Mouse (Mus musculus) intestine, embryonic 15.5 days (tissue): ENCODE results near the gene Pithd1. TPM values are rescaled to one million over a fixed set of nuclear protein-coding genes. Genes with fewer than 3 reads are reported as not detected.

Experiments used
- ATAC-seq: fragments of 200-750 bp; cut with Nextera tagmentation; 2 replicates; pipeline ENCODE4 v1.8.0; 2017; ENCODE audit warnings: moderate TSS enrichment, moderate library complexity
- H3K27ac ChIP-seq: fragments of 300-500 bp; sonication (generic); 2 replicates; pipeline ENCODE4 v1.5.1; 2015; ENCODE audit warnings: mild to moderate bottlenecking, inconsistent platforms
- H3K27me3 ChIP-seq: fragments of 300-500 bp; sonication (generic); replicated peaks from 2 replicates; pipeline ENCODE4 v1.6.1; 2015; ENCODE audit warnings: inconsistent platforms
- H3K36me3 ChIP-seq: fragments of 300-500 bp; sonication (generic); 2 replicates; pipeline ENCODE4 v1.6.1; 2015; ENCODE audit warnings: inconsistent platforms
- H3K4me1 ChIP-seq: fragments of 300-500 bp; sonication (generic); replicated peaks from 2 replicates; pipeline ENCODE4 v1.6.1; 2015; ENCODE audit warnings: inconsistent platforms
- H3K4me2 ChIP-seq: fragments of 300-500 bp; sonication (generic); replicated peaks from 2 replicates; pipeline ENCODE4 v1.6.1; 2015; ENCODE audit warnings: mild to moderate bottlenecking, inconsistent platforms
- H3K4me3 ChIP-seq: fragments of 300-500 bp; sonication (generic); replicated peaks from 2 replicates; pipeline ENCODE4 v1.5.1; 2015; ENCODE audit warnings: inconsistent platforms
- H3K9ac ChIP-seq: fragments of 300-500 bp; sonication (generic); 2 replicates; pipeline ENCODE4 v1.6.1; 2015; ENCODE audit warnings: inconsistent platforms
- H3K9me3 ChIP-seq: fragments of 300-500 bp; sonication (generic); 2 replicates; pipeline ENCODE4 v1.6.1; 2016; ENCODE audit warnings: inconsistent platforms
- WGBS: fragments of 180-500 bp; shearing (Covaris S2); methylation state at CpG from one replicate; pipeline ENCODE4 v1.1.7; 2015; 5-methylcytosine and 5-hydroxymethylcytosine counted together
- polyA plus RNA-seq: library from polyadenylated mRNA; unstranded; fragments of >200 nt; fragmentation: Nextera tagmentation; extraction: Ambion mirVana; gene quantifications from 2 replicates; pipeline ENCODE4 v1.2.1, GENCODE M21; 2015

The Pithd1 gene
- polyA plus RNA-seq, 1 experiment from 2014 or later = 51.6 TPM

- ATAC-seq = no peak
- Histone ChIP-seq H3K4me2 (no peak overlapping the region), H3K9ac (no peak overlapping the region), H3K9me3 (no peaks in the 10 kb centered on the region), H3K4me1 (peaks cover 25% of the 10 kb centered on the region), H3K27me3 (no peaks in the 10 kb centered on the region), H3K27ac (no peak overlapping the region), H3K4me3 (no peak overlapping the region), H3K36me3 (peaks cover 37% of the 10 kb centered on the region)
- WGBS = 92% methylated on average over 16 of the region's 16 CpGs
Measured at GRCm38 (mm10) chr4:135966283-135966682, 20.8 kb downstream of the Pithd1 start.

DNA sequence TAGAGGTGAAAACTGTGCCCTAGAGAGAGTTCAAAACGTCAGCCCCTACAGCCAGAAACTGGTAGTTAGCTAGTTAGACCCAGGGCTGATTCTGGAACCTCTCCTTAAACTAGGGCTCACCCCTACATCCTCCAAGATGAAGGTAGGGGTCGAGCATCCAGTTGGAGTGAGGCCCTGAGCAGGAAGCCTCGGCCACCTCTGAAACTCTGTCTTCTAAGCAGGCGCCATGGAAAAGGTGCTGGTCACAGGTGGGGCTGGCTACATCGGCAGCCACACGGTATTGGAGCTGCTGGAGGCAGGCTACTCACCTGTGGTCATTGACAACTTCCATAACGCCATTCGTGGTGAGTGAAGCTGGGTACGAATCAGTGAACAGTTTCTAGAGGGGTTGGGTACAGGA lies 22.0 kb downstream of the Pithd1 start:
- peak overlapping the region; percentile 84; the same call in 1 of the 2 replicates for H3K9ac ChIP-seq
- no peak for ATAC-seq
- WGBS = 83% methylated on average over 9 of the region's 9 CpGs

GRCm38 (mm10) chr4:135964426-135964825 lies 22.6 kb downstream of the Pithd1 start:
- Histone ChIP-seq H3K9ac (peak overlapping the region; percentile 84), H3K4me2 (peak overlapping the region; percentile 90), H3K9me3 (no peaks in the 10 kb centered on the region), H3K36me3 (peaks cover 36% of the 10 kb centered on the region), H3K27ac (peak overlapping the region; percentile 86), H3K27me3 (no peaks in the 10 kb centered on the region), H3K4me1 (peaks cover 17% of the 10 kb centered on the region), H3K4me3 (peak overlapping the region; percentile 78)
- peak; percentile 58 for ATAC-seq
- 3% methylated on average over 12 of the region's 12 CpGs for WGBS

More for the DNA sequence above, 22.0 kb downstream of the Pithd1 start:
- peak overlapping the region; percentile 78; the same call in 1 of the 2 replicates for H3K4me3 ChIP-seq
- peaks cover 17% of the 10 kb centered on the region for H3K4me1 ChIP-seq
- H3K4me2 ChIP-seq = peak overlapping the region; percentile 90
- H3K36me3 ChIP-seq = peaks cover 37% of the 10 kb centered on the region
- H3K27me3 ChIP-seq = no peaks in the 10 kb centered on the region
- peak overlapping the region; percentile 86 for H3K27ac ChIP-seq
- no peaks in the 10 kb centered on the region for H3K9me3 ChIP-seq

- Histone ChIP-seq H3K4me2 (peak within 1 kb of the TSS; percentile 90), H3K27me3 (no peaks in the 10 kb centered on the region), H3K9ac (peak within 1 kb of the TSS; percentile 84), H3K36me3 (peaks cover 32% of the 10 kb centered on the region), H3K9me3 (no peaks in the 10 kb centered on the region), H3K27ac (peak within 1 kb of the TSS; percentile 88), H3K4me3 (peak within 1 kb of the TSS; percentile 78), H3K4me1 (peaks cover 18% of the 10 kb centered on the region)
- ATAC-seq = peak; percentile 91
- under 1% methylated on average over 56 of the region's 56 CpGs for WGBS
Measured at GRCm38 (mm10) chr4:135963457-135964193, 23.4 kb downstream of the Pithd1 start, which contains the start of gene Gale. TSS of gene Gale (plus strand) at chr4:135963727.

- Histone ChIP-seq H3K27me3 (no peaks in the 10 kb centered on the region), H3K4me2 (peak overlapping the region; percentile 90), H3K4me3 (peak overlapping the region; percentile 78), H3K9ac (peak overlapping the region; percentile 78), H3K36me3 (peaks cover 26% of the 10 kb centered on the region), H3K27ac (peak overlapping the region; percentile 88), H3K9me3 (no peaks in the 10 kb centered on the region), H3K4me1 (peaks cover 20% of the 10 kb centered on the region)
- 7% methylated on average over 15 of the region's 15 CpGs for WGBS
- 0 out of 2 replicates have a peak, but pooled peaks have one; percentile 1 for ATAC-seq
Measured at GRCm38 (mm10) chr4:135962946-135963345, 24.1 kb downstream of the Pithd1 start.

GRCm38 (mm10) chr4:135962198-135962597 lies 24.9 kb downstream of the Pithd1 start:
- H3K9ac ChIP-seq = no peak overlapping the region
- no peaks in the 10 kb centered on the region for H3K27me3 ChIP-seq
- H3K36me3 ChIP-seq = peaks cover 19% of the 10 kb centered on the region
- H3K4me1 ChIP-seq = peaks cover 20% of the 10 kb centered on the region
- no peak overlapping the region for H3K4me3 ChIP-seq
- H3K27ac ChIP-seq = no peak overlapping the region
- no peaks in the 10 kb centered on the region for H3K9me3 ChIP-seq
- no peak for ATAC-seq
- H3K4me2 ChIP-seq = no peak overlapping the region
- WGBS = 89% methylated on average over 7 of the region's 7 CpGs

DNA sequence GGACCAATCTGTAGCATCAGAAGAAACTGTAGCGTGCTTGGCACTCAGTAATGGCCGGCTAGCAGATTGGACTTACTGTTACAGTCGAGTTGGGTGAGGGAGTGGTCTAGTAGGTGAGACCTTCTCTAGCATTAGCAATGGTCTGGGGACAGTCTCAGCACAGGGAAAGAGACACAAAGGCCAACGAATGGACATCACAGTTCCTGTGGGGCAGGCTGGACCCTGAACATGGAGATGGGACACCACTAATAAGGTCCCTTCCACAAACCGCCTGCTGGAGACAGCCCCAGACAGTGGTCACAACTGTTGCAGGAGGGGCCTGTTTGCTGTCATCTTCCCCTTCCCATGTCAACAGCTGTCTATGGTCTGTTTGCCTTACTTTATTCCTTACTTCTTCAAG lies 25.4 kb downstream of the Pithd1 start:
- ATAC-seq = no peak
- no peak overlapping the region for H3K9ac ChIP-seq
- no peak overlapping the region for H3K4me2 ChIP-seq
- H3K4me3 ChIP-seq = no peak overlapping the region
- H3K36me3 ChIP-seq = peaks cover 17% of the 10 kb centered on the region
- WGBS = 87% methylated on average over 5 of the region's 5 CpGs
- no peaks in the 10 kb centered on the region for H3K9me3 ChIP-seq
- peaks cover 20% of the 10 kb centered on the region for H3K4me1 ChIP-seq
- H3K27me3 ChIP-seq = no peaks in the 10 kb centered on the region
- H3K27ac ChIP-seq = no peak overlapping the region

- Histone ChIP-seq H3K4me3 (no peak overlapping the region), H3K4me2 (no peak overlapping the region), H3K36me3 (peaks cover 16% of the 10 kb centered on the region), H3K27me3 (no peaks in the 10 kb centered on the region), H3K4me1 (peaks cover 20% of the 10 kb centered on the region), H3K9me3 (no peaks in the 10 kb centered on the region), H3K9ac (no peak overlapping the region), H3K27ac (no peak overlapping the region)
- whole genome bisulfite sequencing = 29% methylated on average over 5 of the region's 5 CpGs
- ATAC-seq = no peak
Measured at GRCm38 (mm10) chr4:135960717-135961116, 26.3 kb downstream of the Pithd1 start.

DNA sequence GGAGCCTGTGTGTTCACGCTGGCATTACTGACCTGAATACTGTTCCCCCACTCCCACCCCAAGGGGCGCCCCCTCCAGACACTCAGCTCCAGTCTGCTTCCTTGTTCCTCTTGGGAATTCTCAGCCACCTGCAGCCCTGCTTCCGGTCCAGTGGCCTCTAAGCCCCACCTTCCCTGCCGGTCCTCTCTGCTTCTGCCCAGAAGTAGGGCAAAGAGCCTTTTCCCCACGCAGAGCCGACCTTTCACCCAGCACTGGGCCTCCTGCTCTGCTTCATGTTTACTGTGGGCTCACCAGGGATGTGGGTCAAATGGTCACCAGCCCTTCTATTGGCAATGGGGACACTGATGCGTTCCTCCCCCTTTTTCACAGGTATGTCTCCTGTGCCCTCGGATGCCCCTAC lies 28.7 kb downstream of the Pithd1 start:
- Histone ChIP-seq H3K27ac (peak overlapping the region; percentile 76), H3K4me3 (peak overlapping the region; percentile 17; the same call in 1 of the 2 replicates), H3K4me1 (peaks cover 8% of the 10 kb centered on the region; the same call in 1 of the 2 replicates), H3K9me3 (no peaks in the 10 kb centered on the region), H3K4me2 (peak overlapping the region; percentile 47), H3K27me3 (no peaks in the 10 kb centered on the region), H3K36me3 (peaks cover 18% of the 10 kb centered on the region), H3K9ac (peak overlapping the region; percentile 23; the same call in 1 of the 2 replicates)
- ATAC-seq = peak; percentile 76
- 40% methylated on average over 8 of the region's 8 CpGs for WGBS

- Histone ChIP-seq H3K27ac (no peak overlapping the region), H3K4me1 (0 out of 2 replicates have a peak, but pooled peaks cover 4% of the 10 kb centered on the region), H3K9me3 (no peaks in the 10 kb centered on the region), H3K27me3 (no peaks in the 10 kb centered on the region), H3K4me3 (no peak overlapping the region), H3K9ac (no peak overlapping the region), H3K4me2 (no peak overlapping the region), H3K36me3 (peaks cover 27% of the 10 kb centered on the region)
- no peak for ATAC-seq
- WGBS = 85% methylated on average over 9 of the region's 9 CpGs
Measured at GRCm38 (mm10) chr4:135955886-135956285, 31.2 kb downstream of the Pithd1 start.

DNA sequence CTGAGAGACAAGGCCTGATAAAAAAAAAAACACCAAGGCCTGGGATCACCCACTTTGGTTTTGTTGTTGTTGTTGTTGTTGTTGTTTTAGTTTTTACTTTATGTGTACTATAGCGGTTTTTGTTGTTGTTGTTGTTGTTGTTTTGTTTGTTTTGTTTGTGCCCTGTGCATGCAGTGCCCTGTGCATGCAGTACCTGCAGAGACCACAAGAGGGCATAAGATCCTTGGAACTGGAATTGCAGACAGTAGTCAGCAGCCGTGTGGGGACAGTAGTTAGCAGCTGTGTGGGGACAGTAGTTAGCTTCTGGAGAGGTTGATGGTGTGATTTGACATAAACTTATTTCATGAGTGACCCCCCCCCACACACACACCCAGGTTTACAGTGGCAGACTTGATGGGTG lies 32.8 kb downstream of the Pithd1 start:
- no peak overlapping the region for H3K27ac ChIP-seq
- no peak overlapping the region for H3K4me2 ChIP-seq
- WGBS = 20% methylated on average over 2 of the region's 2 CpGs
- H3K4me3 ChIP-seq = no peak overlapping the region
- peak; percentile 42; the same call in 1 of the 2 replicates for ATAC-seq
- H3K9ac ChIP-seq = no peak overlapping the region
- H3K27me3 ChIP-seq = no peaks in the 10 kb centered on the region
- H3K4me1 ChIP-seq = 0 out of 2 replicates have a peak, but pooled peaks cover 4% of the 10 kb centered on the region
- H3K36me3 ChIP-seq = peaks cover 24% of the 10 kb centered on the region
- no peaks in the 10 kb centered on the region for H3K9me3 ChIP-seq

GRCm38 (mm10) chr4:135953179-135953578 lies 33.9 kb downstream of the Pithd1 start:
- Histone ChIP-seq H3K36me3 (peaks cover 21% of the 10 kb centered on the region), H3K27me3 (no peaks in the 10 kb centered on the region), H3K4me1 (no peaks in the 10 kb centered on the region; the same call in 1 of the 2 replicates), H3K27ac (no peak overlapping the region), H3K9me3 (no peaks in the 10 kb centered on the region), H3K9ac (no peak overlapping the region), H3K4me2 (no peak overlapping the region), H3K4me3 (no peak overlapping the region)
- 0 out of 2 replicates have a peak, but pooled peaks have one; percentile 11 for ATAC-seq
- 68% methylated on average over 3 of the region's 3 CpGs for WGBS
